ENCODE assay signal across 18 mouse cellular contexts in genomic region chr5:117873807-117874206, GRCm38 (mm10).
A peak's percentile ranks its signal among the peaks of the same experiment; 100 is the strongest.
DNase-seq lines count a peak whose midpoint lies in the region; ATAC-seq and TF ChIP-seq lines count a peak whose summit lies in the region.
"Had no signal": no experiment of that assay in that cellular context is flagged by ENCODE, and none has a peak within 500 bp of the region (broad histone marks: within the 10 kb centered on the region; RNA-seq: fewer than 3 reads in every experiment).

No protein-coding gene starts in this region.

- no peaks in the 10 kb centered on the region for H3K27me3 ChIP-seq in hindbrain, postnatal 0 days (ENCODE audit: insufficient read depth, low read length)
- H3K27me3 ChIP-seq in hindbrain, embryonic 12.5 days = no peaks in the 10 kb centered on the region
- H3K27me3 ChIP-seq: liver, embryonic 15.5 days; midbrain, embryonic 13.5 days; neural tube, embryonic 13.5 days had no signal

- H3K36me3 ChIP-seq in hindbrain, postnatal 0 days (ENCODE audit: insufficient read depth, low read length) = no peaks in the 10 kb centered on the region
- no peaks in the 10 kb centered on the region for H3K36me3 ChIP-seq in hindbrain, embryonic 12.5 days
- H3K36me3 ChIP-seq: limb, embryonic 12.5 days; liver, embryonic 15.5 days; midbrain, embryonic 13.5 days; neural tube, embryonic 13.5 days had no signal

- no peak overlapping the region for H3K4me3 ChIP-seq in hindbrain, postnatal 0 days (ENCODE audit: low read length)
- H3K4me3 ChIP-seq in hindbrain, embryonic 12.5 days = no peak overlapping the region
- H3K4me3 ChIP-seq: limb, embryonic 12.5 days; liver, embryonic 15.5 days; midbrain, embryonic 13.5 days; neural tube, embryonic 13.5 days had no signal

- DNase-seq in hindbrain, postnatal 0 days (ENCODE audit: low spot score) = peak; percentile 83
- peak; percentile 91 for DNase-seq in cerebellum, adult 9-10 months
- DNase-seq in gastrocnemius, postnatal 10 days = peak; percentile 53
- no peak for DNase-seq in kidney, postnatal 14 days
- DNase-seq in left cerebral cortex, adult 8-10 months (ENCODE audit: low spot score in 2 of 2) = no peak
- DNase-seq: heart, postnatal 36 days; kidney, postnatal 10 days; lung, postnatal 4 days; retina, postnatal 1 day; thymus, adult 2 months had no signal

- ATAC-seq in hindbrain, postnatal 0 days = peak; percentile 71
- ATAC-seq in hindbrain, embryonic 12.5 days (ENCODE audit: low FRiP score) = no peak
- peak; percentile 82 for ATAC-seq in cerebellum, adult (ENCODE audit: insufficient number of reproducible peaks, low FRiP score, low TSS enrichment)
- ATAC-seq in megakaryocyte-erythroid progenitor cell, adult 5-6 weeks (replicated peaks; ENCODE audit: low FRiP score, low TSS enrichment, poor library complexity, severe bottlenecking) = no peak
- ATAC-seq: midbrain, embryonic 13.5 days had no signal

- H3K4me1 ChIP-seq in hindbrain, postnatal 0 days (ENCODE audit: insufficient read depth, low read length) = no peaks in the 10 kb centered on the region; the same call in 1 of the 2 replicates
- no peaks in the 10 kb centered on the region for H3K4me1 ChIP-seq in hindbrain, embryonic 12.5 days
- H3K4me1 ChIP-seq: limb, embryonic 12.5 days; liver, embryonic 15.5 days; midbrain, embryonic 13.5 days; neural tube, embryonic 13.5 days had no signal

- H3K27ac ChIP-seq in hindbrain, postnatal 0 days = 0 out of 2 replicates have a peak overlapping the region, but pooled peaks have one; percentile 13
- no peak overlapping the region for H3K27ac ChIP-seq in hindbrain, embryonic 12.5 days
- H3K27ac ChIP-seq: limb, embryonic 12.5 days; liver, embryonic 15.5 days; midbrain, embryonic 13.5 days; neural tube, embryonic 13.5 days had no signal

- no peaks in the 10 kb centered on the region for H3K9me3 ChIP-seq in hindbrain, postnatal 0 days (ENCODE audit: low read length)
- H3K9me3 ChIP-seq in hindbrain, embryonic 12.5 days (replicated peaks) = no peaks in the 10 kb centered on the region
- H3K9me3 ChIP-seq: limb, embryonic 12.5 days; liver, embryonic 15.5 days; midbrain, embryonic 13.5 days; neural tube, embryonic 13.5 days had no signal

- no peak overlapping the region for H3K9ac ChIP-seq in hindbrain, postnatal 0 days (replicated peaks; ENCODE audit: low read length)
- H3K9ac ChIP-seq in hindbrain, embryonic 12.5 days = no peak overlapping the region
- H3K9ac ChIP-seq: limb, embryonic 12.5 days; liver, embryonic 15.5 days; midbrain, embryonic 13.5 days; neural tube, embryonic 13.5 days had no signal

- 42% methylated on average over 8 of the region's 8 CpGs for WGBS in hindbrain, postnatal 0 days
- WGBS in hindbrain, embryonic 12.5 days = 90% methylated on average over 8 of the region's 8 CpGs

- no peak for TF ChIP-seq CTCF in hindbrain, postnatal 0 days (IDR thresholded peaks at IDR 0.05; ENCODE audit: low read depth)

- H3K4me2 ChIP-seq in hindbrain, postnatal 0 days (ENCODE audit: low read depth, low read length) = no peak overlapping the region
- no peak overlapping the region for H3K4me2 ChIP-seq in hindbrain, embryonic 12.5 days (replicated peaks)
- H3K4me2 ChIP-seq: heart, embryonic 11.5 days; limb, embryonic 12.5 days; liver, embryonic 15.5 days; midbrain, embryonic 13.5 days; neural tube, embryonic 13.5 days had no signal

Comparison
In these comparisons a context has a peak if more than half of its experiments do, and no peak if none do; other contexts are left out.
1. ATAC-seq: peak in hindbrain, postnatal 0 days (single experiment) and cerebellum, adult (single experiment); none in hindbrain, embryonic 12.5 days (single experiment) and megakaryocyte-erythroid progenitor cell, adult 5-6 weeks (single experiment).
2. DNase-seq: peak in hindbrain, postnatal 0 days (single experiment), cerebellum, adult 9-10 months (single experiment) and gastrocnemius, postnatal 10 days (single experiment); none in kidney, postnatal 14 days (single experiment) and left cerebral cortex, adult 8-10 months (0 of 2).